Mouse (Mus musculus) ES-Bruce4 (cell line): ENCODE results near the gene Pacrg.

ENCODE experiments used
- CTCF ChIP-seq: IDR thresholded peaks from one replicate; pipeline ENCODE4 v1.8.1; 2011; ENCODE audit warnings: low read depth, low read length
- POLR2A ChIP-seq: IDR thresholded peaks from one replicate; pipeline ENCODE4 v1.8.1; 2011; ENCODE audit warnings: low read length; ENCODE audit not compliant: insufficient read depth

DNA sequence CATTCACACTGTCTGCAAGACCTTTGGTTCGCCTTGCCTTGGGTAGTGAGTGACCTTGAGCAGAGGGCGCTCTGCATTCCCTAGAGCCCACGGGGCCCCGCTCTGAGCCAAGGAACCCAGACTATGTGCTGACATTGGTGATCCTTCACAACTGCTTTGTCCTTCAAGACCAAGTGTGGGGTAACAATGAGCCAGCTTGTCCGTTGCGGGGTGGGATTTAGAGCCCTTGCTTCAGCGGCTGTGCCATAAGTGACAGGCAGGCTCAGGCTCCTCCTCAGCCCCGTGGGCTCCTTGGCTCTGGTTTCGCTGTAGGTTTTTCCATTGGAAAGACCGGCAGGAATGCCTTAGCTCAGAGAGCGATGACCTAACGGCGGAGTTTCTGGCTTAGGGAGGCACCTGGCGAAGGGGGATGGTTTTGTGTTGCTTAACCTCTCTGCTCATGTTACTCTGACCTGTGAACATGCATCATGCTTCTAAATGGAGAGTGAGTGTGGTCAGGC, 390.3 kb downstream of the Pacrg start:
- TF ChIP-seq CTCF (no peak), POLR2A (no peak)
